Mouse (Mus musculus) intestine, postnatal 0 days (tissue): ENCODE results near the gene Il13. TPM values are rescaled to one million over a fixed set of nuclear protein-coding genes. Genes with fewer than 3 reads are reported as not detected.

Source experiments
- ATAC-seq: fragments of 200-750 bp; cut with Nextera tagmentation; 2 replicates; pipeline ENCODE4 v1.8.0; 2017; ENCODE audit warnings: mild to moderate bottlenecking, moderate TSS enrichment, moderate library complexity
- H3K27ac ChIP-seq: fragments of 300-500 bp; sonication (generic); 2 replicates; pipeline ENCODE4 v1.5.1; 2014; ENCODE audit warnings: mild to moderate bottlenecking, low read depth, low read length, moderate library complexity
- H3K27me3 ChIP-seq: fragments of 300-500 bp; sonication (generic); replicated peaks from 2 replicates; pipeline ENCODE4 v1.6.1; 2014; ENCODE audit warnings: low read length, mixed read lengths; ENCODE audit not compliant: control insufficient read depth, insufficient read depth
- H3K36me3 ChIP-seq: fragments of 300-500 bp; sonication (generic); 2 replicates; pipeline ENCODE4 v1.6.1; 2014; ENCODE audit warnings: mild to moderate bottlenecking, moderate library complexity; ENCODE audit not compliant: control insufficient read depth, insufficient read depth
- H3K4me1 ChIP-seq: fragments of 300-500 bp; sonication (generic); replicated peaks from 2 replicates; pipeline ENCODE4 v1.6.1; 2014; ENCODE audit warnings: antibody characterized with exemption, low read length, mixed read lengths; ENCODE audit not compliant: control insufficient read depth, insufficient read depth
- H3K4me2 ChIP-seq: fragments of 300-500 bp; sonication (generic); replicated peaks from 2 replicates; pipeline ENCODE4 v1.6.1; 2014; ENCODE audit warnings: low read depth, mild to moderate bottlenecking, moderate library complexity
- H3K4me3 ChIP-seq: fragments of 300-500 bp; sonication (generic); 2 replicates; pipeline ENCODE4 v1.5.1; 2014; ENCODE audit warnings: low read depth, low read length
- H3K9ac ChIP-seq: fragments of 300-500 bp; sonication (generic); 2 replicates; pipeline ENCODE4 v1.6.1; 2014; ENCODE audit warnings: mild to moderate bottlenecking, low read depth, low read length
- H3K9me3 ChIP-seq: fragments of 300-500 bp; sonication (generic); 2 replicates; pipeline ENCODE4 v1.6.1; 2016; ENCODE audit warnings: mixed run types; ENCODE audit not compliant: control insufficient read depth
- CTCF ChIP-seq: sonication (generic); IDR thresholded peaks from 2 replicates; pipeline ENCODE4 v1.5.1; 2016; ENCODE audit warnings: low read depth, mild to moderate bottlenecking, control low read depth, antibody characterized with exemption, moderate library complexity
- WGBS: fragments of 180-500 bp; shearing (Covaris S2); extraction: QIAGEN DNeasy Blood & Tissue Kit; methylation state at CpG from one replicate; pipeline ENCODE4 v1.1.7; 2014; 5-methylcytosine and 5-hydroxymethylcytosine counted together
- polyA plus RNA-seq: library from polyadenylated mRNA; unstranded; fragments of >200 nt; fragmentation: Nextera tagmentation; extraction: Ambion mirVana; gene quantifications from 2 replicates; pipeline ENCODE4 v1.2.1, GENCODE M21; 2015

The Il13 gene
- polyA plus RNA-seq, 1 experiment from 2014 or later: not detected

DNA sequence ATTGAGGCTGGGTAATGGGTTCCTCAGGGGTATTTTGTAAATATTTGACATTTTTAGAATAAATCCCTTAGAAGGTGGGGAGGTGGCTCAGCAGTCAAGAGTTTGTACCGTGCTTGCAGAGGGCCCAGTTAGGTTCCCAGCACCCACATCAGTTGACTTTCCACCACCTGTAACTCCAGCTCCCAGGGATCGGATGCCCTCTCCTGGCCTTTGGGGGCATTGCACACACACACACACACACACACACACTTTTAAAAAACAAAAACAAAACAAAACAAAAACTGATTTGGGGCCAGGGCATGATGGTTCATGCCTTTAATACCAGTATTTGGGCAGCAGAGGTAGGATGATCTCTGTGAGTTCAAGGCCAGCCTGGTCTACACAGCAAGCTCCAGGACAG, 10.4 kb downstream of the Il13 start:
- 96% methylated on average over 2 of the region's 2 CpGs for WGBS

GRCm38 (mm10) chr11:53623573-53623972, 10.9 kb downstream of the Il13 start:
- WGBS: 80% methylated on average over 9 of the region's 9 CpGs
- no peak for TF ChIP-seq CTCF
- Histone ChIP-seq H3K27me3 (no peaks in the 10 kb centered on the region), H3K4me3 (no peak overlapping the region), H3K9ac (no peak overlapping the region), H3K36me3 (no peaks in the 10 kb centered on the region; the same call in 1 of the 2 replicates), H3K4me1 (no peaks in the 10 kb centered on the region), H3K9me3 (no peaks in the 10 kb centered on the region), H3K27ac (no peak overlapping the region), H3K4me2 (no peak overlapping the region)
- ATAC-seq: no peak

More for the DNA sequence above, 10.4 kb downstream of the Il13 start:
- H3K27ac ChIP-seq: no peak overlapping the region
- no peaks in the 10 kb centered on the region for H3K9me3 ChIP-seq
- no peaks in the 10 kb centered on the region; the same call in 1 of the 2 replicates for H3K36me3 ChIP-seq
- 0 out of 2 replicates have a peak, but pooled peaks have one; percentile 18 for TF ChIP-seq CTCF
- H3K27me3 ChIP-seq: no peaks in the 10 kb centered on the region
- no peak overlapping the region for H3K9ac ChIP-seq
- no peak for ATAC-seq
- no peaks in the 10 kb centered on the region for H3K4me1 ChIP-seq
- no peak overlapping the region for H3K4me3 ChIP-seq
- no peak overlapping the region for H3K4me2 ChIP-seq

DNA sequence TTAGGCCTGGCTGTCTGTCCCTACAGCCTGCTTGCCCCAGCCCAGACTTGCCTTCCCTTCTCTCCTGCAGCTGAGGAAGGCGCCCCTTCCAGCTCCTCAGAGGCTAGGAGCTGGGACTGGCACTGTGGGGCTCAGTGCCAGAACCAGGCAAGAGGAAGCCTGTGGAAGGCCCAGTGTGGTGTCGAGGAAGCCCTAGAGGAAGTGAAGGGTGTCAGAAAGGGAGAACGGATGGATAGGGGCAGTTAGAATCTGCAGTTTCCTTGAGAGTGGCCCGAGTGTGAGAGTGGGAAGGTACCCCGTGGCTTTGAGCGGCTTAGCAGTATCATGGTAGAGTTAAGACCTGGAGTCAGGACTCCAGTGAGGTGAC, 12.1 kb downstream of the Il13 start:
- no peak overlapping the region for H3K4me2 ChIP-seq
- no peak for TF ChIP-seq CTCF
- H3K27me3 ChIP-seq: no peaks in the 10 kb centered on the region
- ATAC-seq: no peak
- no peak overlapping the region for H3K4me3 ChIP-seq
- 72% methylated on average over 6 of the region's 6 CpGs for WGBS
- H3K9me3 ChIP-seq: no peaks in the 10 kb centered on the region
- no peaks in the 10 kb centered on the region for H3K4me1 ChIP-seq
- H3K27ac ChIP-seq: no peak overlapping the region
- H3K36me3 ChIP-seq: no peaks in the 10 kb centered on the region; the same call in 1 of the 2 replicates
- H3K9ac ChIP-seq: no peak overlapping the region

GRCm38 (mm10) chr11:53621582-53622439, 12.7 kb downstream of the Il13 start:
- H3K27me3 ChIP-seq: no peaks in the 10 kb centered on the region
- no peak for ATAC-seq
- WGBS: 80% methylated on average over 11 of the region's 11 CpGs
- no peak overlapping the region for H3K4me2 ChIP-seq
- no peak for TF ChIP-seq CTCF
- no peaks in the 10 kb centered on the region for H3K9me3 ChIP-seq
- no peak overlapping the region for H3K9ac ChIP-seq
- H3K27ac ChIP-seq: no peak overlapping the region
- no peak overlapping the region for H3K4me3 ChIP-seq
- no peaks in the 10 kb centered on the region for H3K36me3 ChIP-seq
- no peaks in the 10 kb centered on the region for H3K4me1 ChIP-seq

- H3K36me3 ChIP-seq: no peaks in the 10 kb centered on the region
- no peaks in the 10 kb centered on the region for H3K27me3 ChIP-seq
- no peak overlapping the region for H3K27ac ChIP-seq
- WGBS: 87% methylated on average over 4 of the region's 4 CpGs
- no peaks in the 10 kb centered on the region for H3K4me1 ChIP-seq
- H3K4me2 ChIP-seq: no peak overlapping the region
- TF ChIP-seq CTCF: no peak
- H3K9me3 ChIP-seq: no peaks in the 10 kb centered on the region
- H3K9ac ChIP-seq: no peak overlapping the region
- no peak overlapping the region for H3K4me3 ChIP-seq
- ATAC-seq: no peak
Observed at GRCm38 (mm10) chr11:53620094-53620493, 14.4 kb downstream of the Il13 start.

- 69% methylated on average over 6 of the region's 6 CpGs for WGBS
- Histone ChIP-seq H3K4me3 (no peak overlapping the region), H3K36me3 (no peaks in the 10 kb centered on the region), H3K27ac (no peak overlapping the region), H3K4me1 (no peaks in the 10 kb centered on the region), H3K9ac (no peak overlapping the region), H3K27me3 (no peaks in the 10 kb centered on the region), H3K4me2 (no peak overlapping the region), H3K9me3 (no peaks in the 10 kb centered on the region)
- ATAC-seq: no peak
- TF ChIP-seq CTCF: no peak
Observed at GRCm38 (mm10) chr11:53619428-53619827, 15.1 kb downstream of the Il13 start.
